Mouse (Mus musculus) v-Abl transformed pro-B cells (cell line): ENCODE data around the gene Arl3.

ENCODE experiments used
- in situ Hi-C, 2 experiments: fragments of 400-800 bp; cut with MboI; formaldehyde crosslinking; loops; one replicate each; pipeline ENCODE4 v1.15.1; 2025; ENCODE audit not compliant: unreplicated experiment in 2 of 2

The Arl3 gene

DNA sequence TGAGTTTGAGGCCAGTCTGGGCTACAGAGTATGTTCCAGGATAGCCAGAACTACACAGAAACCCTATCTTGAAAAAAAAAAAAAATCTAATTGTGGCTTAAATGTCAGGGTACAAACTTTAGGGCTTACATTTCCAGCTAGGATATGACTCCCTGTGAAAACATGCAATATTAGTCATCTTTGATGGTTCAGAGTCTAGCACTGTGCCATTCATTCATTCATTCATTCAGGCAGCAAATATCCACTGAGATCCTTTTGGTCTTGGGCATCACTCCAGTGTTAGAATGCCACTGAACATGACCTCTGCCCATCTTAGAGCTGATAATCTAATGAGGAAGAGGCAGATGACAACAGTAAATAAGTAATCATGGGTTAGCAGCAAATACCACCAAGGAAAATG lies 51.3 kb downstream of the Arl3 start:
- in situ Hi-C loops, result loop anchor here in 1 of 2 experiments (25.0 kb wide), 1 partner anchor 984 kb away; no protein-coding TSS in a partner anchor

DNA sequence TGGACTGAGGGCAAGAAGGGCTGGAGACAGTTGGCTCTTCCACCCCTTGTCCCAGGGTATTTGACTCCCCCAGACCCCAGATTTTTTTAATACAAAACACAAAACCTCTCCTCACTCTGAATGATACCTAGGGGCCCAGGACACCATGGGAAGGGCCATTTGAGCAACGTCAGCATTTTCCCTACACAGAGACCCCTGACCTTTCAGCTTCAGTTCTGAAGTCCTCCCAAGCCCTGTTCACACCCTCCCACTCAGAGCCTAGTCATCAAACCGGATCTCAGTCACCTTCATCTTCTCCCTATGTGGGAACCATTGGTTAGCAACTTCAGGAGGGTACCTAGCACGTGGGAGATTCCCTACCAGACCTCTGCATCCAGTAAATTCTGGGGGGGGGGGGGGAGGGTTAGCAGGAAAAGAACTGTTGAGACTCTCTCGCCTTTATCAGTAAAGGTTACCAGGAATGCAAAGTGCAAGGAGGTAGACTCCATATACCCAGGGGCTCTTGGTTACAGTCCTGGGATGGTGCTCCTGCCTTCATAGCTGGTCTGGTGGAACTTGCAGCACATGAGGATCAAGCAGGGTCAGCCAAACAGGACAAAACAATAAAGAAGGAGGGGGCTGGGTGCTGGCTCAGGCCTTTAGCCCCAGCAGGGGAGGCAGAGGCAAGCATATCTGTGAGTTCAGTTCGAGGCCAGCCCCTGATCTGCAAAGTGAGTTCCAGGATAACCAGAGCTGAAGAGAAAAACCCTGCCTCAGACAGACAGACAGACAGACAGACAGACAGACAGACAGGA lies 54.0 kb downstream of the Arl3 start:
- in situ Hi-C loops, result loop anchor here in 1 of 2 experiments (25.0 kb wide), 1 partner anchor 982 kb away; no protein-coding TSS in a partner anchor

DNA sequence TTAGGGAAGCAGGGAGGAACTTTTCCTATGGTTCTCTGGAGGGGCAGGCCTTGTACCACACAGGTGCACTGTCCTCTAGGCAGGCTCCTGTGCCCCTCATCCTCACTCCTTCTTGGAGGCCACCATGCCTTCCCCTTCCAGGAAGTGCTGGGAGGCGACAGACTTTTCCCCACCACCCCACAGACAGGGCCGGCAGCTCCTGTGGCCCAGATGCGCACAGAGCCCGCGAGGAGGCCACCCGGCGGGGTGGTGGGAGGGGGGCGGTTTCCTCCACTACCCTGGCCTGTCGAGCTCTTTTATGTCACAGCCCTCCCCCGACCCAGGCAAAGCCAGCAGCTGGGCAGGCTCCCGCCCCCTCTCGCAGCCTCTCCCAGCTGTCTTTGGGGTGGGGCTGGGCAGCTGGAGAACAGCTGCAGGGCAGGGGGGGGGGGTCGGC lies 54.6 kb downstream of the Arl3 start:
- in situ Hi-C loops, result loop anchor here in 1 of 2 experiments (25.0 kb wide), 1 partner anchor 981 kb away; no protein-coding TSS in a partner anchor

DNA sequence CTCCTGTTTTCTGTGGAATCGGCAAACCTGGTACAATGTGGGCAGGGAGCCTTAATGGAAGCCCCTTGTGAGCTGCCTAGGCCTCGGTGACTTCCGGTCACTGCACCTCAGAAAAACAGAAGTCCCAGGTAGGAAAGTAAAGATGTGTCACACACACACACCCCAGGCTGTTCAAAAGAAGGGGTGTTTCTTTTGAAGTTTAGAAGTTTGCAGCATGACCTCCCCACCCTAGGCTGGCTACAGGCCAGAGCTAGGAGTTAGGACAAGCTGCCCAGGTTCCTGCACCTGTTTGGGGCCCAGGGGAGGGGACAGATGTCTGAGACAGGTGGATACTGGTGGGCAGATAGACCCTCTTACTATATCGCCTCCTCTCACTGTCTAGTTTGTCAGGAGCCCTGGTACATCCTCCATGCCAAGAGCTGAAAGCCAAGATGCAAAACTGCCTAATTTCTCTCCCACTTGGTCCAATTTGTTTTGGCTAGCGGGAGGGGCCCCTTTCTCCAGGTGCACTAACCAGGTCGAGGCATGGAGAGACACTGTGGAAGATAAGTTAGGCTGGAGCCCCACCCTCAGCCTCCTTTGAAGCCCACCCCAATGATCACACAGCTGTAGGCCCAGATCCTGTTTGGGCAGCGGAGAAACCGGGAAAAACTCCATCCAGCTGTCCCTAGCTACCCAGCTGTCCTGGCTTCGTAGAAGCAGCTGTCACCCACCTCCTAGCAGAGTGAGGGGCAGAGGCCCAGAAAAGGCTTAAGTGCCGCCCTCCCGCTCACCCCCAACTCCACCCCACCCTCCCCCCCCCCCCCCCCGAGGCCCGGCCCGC lies 55.3 kb downstream of the Arl3 start:
- in situ Hi-C loops, result loop anchor here in 1 of 2 experiments (25.0 kb wide), 1 partner anchor 980 kb away; no protein-coding TSS in a partner anchor

DNA sequence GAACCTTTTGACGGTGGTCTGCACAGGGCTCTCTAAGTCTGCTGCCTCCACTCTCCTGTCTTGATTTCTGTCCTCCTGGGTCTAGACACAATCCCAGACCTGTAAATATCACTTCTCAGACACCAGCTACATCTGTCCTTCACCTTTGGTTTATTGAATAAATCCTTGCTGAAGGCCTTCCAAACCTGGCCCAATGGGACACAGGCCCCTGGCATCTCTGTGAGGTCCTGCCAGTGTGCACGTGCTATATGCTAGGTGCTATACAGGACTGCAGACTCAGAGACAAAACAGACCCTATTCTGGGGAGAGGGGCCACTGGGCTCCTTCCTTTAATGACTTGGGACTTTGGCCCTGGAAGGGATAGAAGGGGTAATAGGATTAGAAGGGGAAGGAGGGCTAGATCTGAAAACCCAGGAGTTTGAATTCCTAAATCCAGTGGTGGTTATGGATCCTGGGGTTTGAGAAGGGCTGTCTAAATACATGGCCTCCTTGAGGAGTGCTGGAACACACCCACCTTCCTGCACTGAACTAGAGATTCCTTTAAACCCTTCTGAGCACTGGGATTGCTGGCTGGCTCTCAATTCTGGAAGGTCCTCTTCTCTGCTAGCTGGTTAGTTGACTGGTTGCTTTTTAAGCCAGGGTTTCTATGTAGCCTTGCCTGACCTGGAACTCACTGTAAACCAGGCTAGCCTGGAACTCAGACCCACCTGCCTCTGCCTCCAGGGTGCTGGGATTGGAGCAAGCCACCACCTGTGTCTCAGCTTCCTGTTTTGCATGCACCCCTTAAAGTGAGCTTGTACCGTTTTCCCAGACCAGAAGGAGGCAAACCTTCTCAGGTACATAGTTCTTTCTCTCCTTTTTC lies 56.1 kb downstream of the Arl3 start:
- in situ Hi-C loops, result loop anchor here in 1 of 2 experiments (25.0 kb wide), 1 partner anchor 980 kb away; no protein-coding TSS in a partner anchor

DNA sequence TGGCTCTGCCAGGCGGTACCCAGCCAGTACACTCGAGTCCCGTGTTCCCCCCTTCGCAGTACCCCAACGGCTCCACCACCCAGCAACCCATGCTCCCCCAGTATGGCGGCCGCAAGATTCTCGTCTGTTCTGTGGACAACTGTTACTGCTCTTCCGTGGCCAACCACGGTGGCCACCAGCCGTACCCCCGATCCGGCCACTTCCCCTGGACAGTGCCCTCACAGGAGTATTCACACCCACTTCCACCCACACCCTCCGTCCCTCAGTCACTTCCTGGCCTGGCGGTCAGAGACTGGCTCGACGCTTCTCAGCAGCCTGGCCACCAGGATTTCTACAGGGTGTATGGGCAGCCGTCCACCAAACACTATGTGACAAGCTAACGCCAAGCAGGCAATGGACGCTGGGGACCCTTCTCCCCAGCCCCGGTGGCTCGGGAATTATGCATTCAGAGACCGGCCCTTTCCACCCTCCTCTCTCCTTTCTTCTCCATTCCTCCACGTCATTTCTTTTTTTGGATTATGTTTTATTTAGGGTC lies 57.6 kb downstream of the Arl3 start:
- in situ Hi-C loops, result loop anchor here in 1 of 2 experiments (25.0 kb wide), 1 partner anchor 978 kb away; no protein-coding TSS in a partner anchor

DNA sequence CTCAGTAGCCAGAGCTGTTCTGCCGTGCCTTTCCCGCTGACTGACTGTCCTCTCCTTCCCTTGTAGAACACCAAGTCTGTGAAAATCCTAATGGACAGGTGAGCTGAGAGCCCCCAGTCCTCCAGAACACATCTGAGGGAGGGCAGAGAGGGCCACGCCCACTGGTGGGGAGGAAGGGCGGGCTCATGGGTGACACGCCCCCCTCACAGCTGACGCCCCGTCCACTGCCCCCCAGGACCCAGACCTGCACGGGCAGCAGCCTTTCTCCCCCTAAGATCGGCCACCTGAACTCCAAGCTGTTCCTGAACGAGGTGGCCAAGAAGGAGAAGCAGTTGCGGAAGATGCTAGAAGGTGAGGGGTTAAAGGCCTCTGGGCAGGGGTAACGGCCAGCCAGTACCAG lies 58.6 kb downstream of the Arl3 start:
- in situ Hi-C loops, result loop anchor here in 1 of 2 experiments (25.0 kb wide), 1 partner anchor 977 kb away; no protein-coding TSS in a partner anchor

DNA sequence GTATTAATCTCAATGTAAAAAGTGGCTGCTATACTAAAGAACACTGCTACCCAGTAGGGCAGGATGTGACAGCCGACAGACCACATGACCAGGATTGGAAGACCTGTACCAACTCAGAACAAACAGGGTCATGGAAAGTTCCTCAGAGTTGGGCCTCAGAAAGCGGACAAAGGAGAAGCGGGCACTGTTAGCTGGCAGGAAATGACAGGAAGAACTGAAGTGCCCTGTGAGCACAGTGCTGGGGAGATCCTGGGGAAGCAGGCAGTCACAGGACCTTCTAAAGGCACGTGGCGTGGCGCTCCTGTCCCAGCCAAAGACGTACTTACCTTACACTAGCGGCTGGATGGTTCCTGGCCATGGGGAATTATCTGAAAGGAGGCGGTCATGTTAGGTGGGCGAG lies 61.7 kb downstream of the Arl3 start:
- in situ Hi-C loops, result loop anchor here in 1 of 2 experiments (25.0 kb wide), 1 partner anchor 974 kb away; no protein-coding TSS in a partner anchor

GRCm38 (mm10) chr19:46510824-46511223 lies 62.2 kb downstream of the Arl3 start:
- in situ Hi-C loops, result loop anchor here in 1 of 2 experiments (25.0 kb wide), 1 partner anchor 974 kb away; no protein-coding TSS in a partner anchor

- in situ Hi-C loops, result loop anchor here in 1 of 2 experiments (25.0 kb wide), 1 partner anchor 973 kb away; no protein-coding TSS in a partner anchor
Observed at GRCm38 (mm10) chr19:46510401-46510800, 62.6 kb downstream of the Arl3 start.

DNA sequence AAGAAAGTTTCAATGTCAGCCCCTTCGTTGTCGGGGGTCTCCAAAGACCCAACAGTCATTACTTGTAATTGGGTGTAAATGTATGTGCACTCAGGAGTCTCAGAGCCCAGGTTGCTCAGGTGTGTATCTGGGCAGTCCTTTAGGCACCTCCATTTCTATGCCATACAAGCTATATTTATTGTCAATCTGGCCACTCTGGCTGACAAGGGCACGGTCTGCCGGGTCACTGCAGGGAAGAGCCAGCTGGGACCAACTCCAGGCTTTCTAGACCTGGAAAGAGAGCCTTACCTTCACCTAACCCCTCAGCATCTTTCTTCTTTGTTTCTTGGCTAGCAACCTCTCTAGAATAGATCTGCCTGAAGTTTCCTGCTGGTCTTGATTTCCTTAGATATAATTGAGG lies 63.3 kb downstream of the Arl3 start:
- in situ Hi-C loops, result loop anchor here (10.0 to 25.0 kb wide), 2 partner anchors 55 to 972 kb away; no protein-coding TSS in a partner anchor

- in situ Hi-C loops, result loop anchor here (10.0 to 25.0 kb wide), 2 partner anchors 54 to 972 kb away; no protein-coding TSS in a partner anchor
Observed at GRCm38 (mm10) chr19:46509202-46509601, 63.8 kb downstream of the Arl3 start.

- in situ Hi-C loops, result loop anchor here (10.0 to 25.0 kb wide), 2 partner anchors 54 to 971 kb away; no protein-coding TSS in a partner anchor
Observed at GRCm38 (mm10) chr19:46508738-46509137, 64.3 kb downstream of the Arl3 start.

GRCm38 (mm10) chr19:46507806-46508205 lies 65.2 kb downstream of the Arl3 start:
- in situ Hi-C loops, result loop anchor here (10.0 to 25.0 kb wide), 2 partner anchors 53 to 971 kb away; no protein-coding TSS in a partner anchor

- in situ Hi-C loops, result loop anchor here (10.0 to 25.0 kb wide), 2 partner anchors 52 to 970 kb away; no protein-coding TSS in a partner anchor
Observed at GRCm38 (mm10) chr19:46507181-46507581, 65.8 kb downstream of the Arl3 start.

- in situ Hi-C loops, result loop anchor here (10.0 to 25.0 kb wide), 2 partner anchors 52 to 969 kb away; no protein-coding TSS in a partner anchor
Observed at GRCm38 (mm10) chr19:46506372-46506717, 66.7 kb downstream of the Arl3 start.

- in situ Hi-C loops, result loop anchor here (10.0 to 25.0 kb wide), 2 partner anchors 51 to 969 kb away; no protein-coding TSS in a partner anchor
Observed at GRCm38 (mm10) chr19:46505646-46506371, 67.2 kb downstream of the Arl3 start.

GRCm38 (mm10) chr19:46504822-46505417 lies 68.1 kb downstream of the Arl3 start:
- in situ Hi-C loops, result loop anchor here (5.0 to 25.0 kb wide), 3 partner anchors 38 to 968 kb away; no protein-coding TSS in a partner anchor
